Mouse (Mus musculus): ENCODE results near the gene Wipi1. TPM values are rescaled to one million over a fixed set of nuclear protein-coding genes. Genes with fewer than 3 reads are reported as not detected.

The Wipi1 gene
- polyA plus RNA-seq, 1 experiment from 2014 or later = 46.4 TPM

DNA sequence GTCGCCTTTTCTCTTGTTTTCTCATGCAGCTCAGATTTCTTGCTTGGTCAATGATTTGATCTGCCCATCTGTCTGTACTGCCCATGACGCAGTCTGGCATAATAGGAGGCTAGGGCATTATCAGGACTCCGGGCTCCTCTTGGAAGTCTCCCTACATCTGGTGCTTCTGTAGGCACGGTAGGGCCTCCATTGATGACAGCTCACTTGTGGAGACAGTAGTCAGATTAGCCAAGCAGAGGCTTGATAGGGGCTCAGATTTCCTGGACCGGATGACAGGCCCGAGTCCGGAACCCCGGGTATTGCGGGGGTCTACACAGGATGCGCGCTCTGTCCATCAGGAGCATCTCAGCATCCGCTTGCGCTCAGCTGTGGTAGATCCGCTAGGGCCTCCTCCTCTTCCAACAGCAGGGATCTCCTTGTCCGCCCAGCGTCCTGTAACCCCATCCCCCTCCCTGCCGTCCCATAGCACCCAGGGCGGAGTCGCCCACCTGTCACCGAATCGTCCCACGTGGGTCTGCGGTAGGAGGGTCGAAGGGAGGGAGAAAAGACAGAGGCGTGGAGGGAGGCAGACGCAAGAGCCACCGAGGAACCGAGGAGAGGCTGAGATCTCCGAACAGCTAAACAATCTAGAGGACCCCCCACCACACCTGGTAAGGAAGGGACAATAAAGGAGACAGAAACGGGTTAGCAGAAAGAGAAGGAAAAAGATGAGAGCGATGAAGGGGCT lies 38.4 kb upstream of the Wipi1 start:
- Histone ChIP-seq H3K4me3 (ENCODE audit: low read length) (peak overlapping the region; percentile 94), H3K4me1 (replicated peaks; ENCODE audit: control insufficient read depth, insufficient read depth, low read length) (peaks cover 30% of the 10 kb centered on the region), H3K27ac (ENCODE audit: low read length) (peak overlapping the region; percentile 70), H3K27me3 (ENCODE audit: control insufficient read depth, insufficient read depth, low read depth, low read length) (no peaks in the 10 kb centered on the region), H3K4me2 (ENCODE audit: low read depth, low read length) (peak overlapping the region; percentile 95), H3K9me3 (ENCODE audit: control insufficient read depth, low read length) (no peaks in the 10 kb centered on the region), H3K9ac (ENCODE audit: low read length) (peak overlapping the region; percentile 95), H3K36me3 (ENCODE audit: control insufficient read depth, insufficient read depth, low read length) (peaks cover 9% of the 10 kb centered on the region)
- WGBS = under 1% methylated on average over 31 of the region's 31 CpGs
- ATAC-seq (ENCODE audit: low read depth) = peak; percentile 55

DNA sequence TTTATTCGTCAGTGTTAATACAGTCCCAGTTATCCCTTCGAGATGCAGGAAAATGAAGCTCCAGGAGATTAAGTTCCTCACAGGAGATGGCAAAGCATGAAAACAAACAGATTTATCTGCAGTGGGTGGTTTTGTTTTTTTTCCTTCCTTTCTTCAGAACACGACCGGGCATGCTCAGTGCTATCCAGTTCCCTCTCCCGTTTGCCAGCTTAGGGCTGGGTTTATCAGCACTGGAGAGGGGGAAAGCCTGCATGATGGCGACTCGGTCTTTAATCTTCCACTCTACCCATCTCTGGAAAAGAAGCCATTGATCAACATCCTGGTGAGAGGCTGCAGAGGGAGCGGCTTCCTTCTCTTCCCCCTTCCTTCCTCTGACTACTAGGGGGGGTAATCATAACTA lies 37.4 kb upstream of the Wipi1 start, which contains the start of gene Prkar1a:
Gene Prkar1a (plus strand): TSS at position 200 of the 400 bp plus-strand sequence.
- Histone ChIP-seq H3K9ac (ENCODE audit: low read length) (peak within 1 kb of the TSS; percentile 95), H3K27ac (ENCODE audit: low read length) (peak within 1 kb of the TSS; percentile 70), H3K36me3 (ENCODE audit: control insufficient read depth, insufficient read depth, low read length) (peaks cover 4% of the 10 kb centered on the region; the same call in 1 of the 2 replicates), H3K9me3 (ENCODE audit: control insufficient read depth, low read length) (no peaks in the 10 kb centered on the region), H3K4me1 (replicated peaks; ENCODE audit: control insufficient read depth, insufficient read depth, low read length) (peaks cover 30% of the 10 kb centered on the region), H3K4me3 (ENCODE audit: low read length) (peak within 1 kb of the TSS; percentile 94), H3K4me2 (ENCODE audit: low read depth, low read length) (peak within 1 kb of the TSS; percentile 95), H3K27me3 (ENCODE audit: control insufficient read depth, insufficient read depth, low read depth, low read length) (no peaks in the 10 kb centered on the region)
- ATAC-seq (ENCODE audit: low read depth) = no peak
- WGBS = 7% methylated on average over 8 of the region's 8 CpGs

DNA sequence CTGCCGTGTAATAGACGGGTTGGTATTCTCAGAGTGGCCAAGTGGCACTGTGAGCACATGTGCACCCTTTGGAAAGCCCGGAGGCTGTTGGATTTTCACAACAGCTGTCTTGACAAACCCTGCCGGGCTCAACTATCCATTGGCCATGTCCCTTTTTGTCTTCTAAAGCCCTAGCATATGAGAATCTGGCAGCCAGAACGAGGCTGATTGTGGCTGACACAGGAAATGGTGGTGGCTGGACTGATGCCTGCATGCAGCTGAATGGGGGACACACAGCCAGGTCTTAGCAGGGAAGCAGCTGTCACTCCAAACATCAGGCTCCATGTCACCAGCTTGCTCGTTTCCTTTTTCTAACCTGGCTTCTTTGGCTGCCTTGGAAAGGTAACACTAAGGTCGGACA lies 36.7 kb upstream of the Wipi1 start:
- no peaks in the 10 kb centered on the region for H3K9me3 ChIP-seq (ENCODE audit: control insufficient read depth, low read length)
- no peak for ATAC-seq (ENCODE audit: low read depth)
- H3K4me3 ChIP-seq (ENCODE audit: low read length) = no peak overlapping the region
- H3K4me1 ChIP-seq (replicated peaks; ENCODE audit: control insufficient read depth, insufficient read depth, low read length) = peaks cover 30% of the 10 kb centered on the region
- 20% methylated on average over 7 of the region's 7 CpGs for WGBS
- H3K27ac ChIP-seq (ENCODE audit: low read length) = peak overlapping the region; percentile 25; the same call in 1 of the 2 replicates
- no peaks in the 10 kb centered on the region for H3K27me3 ChIP-seq (ENCODE audit: control insufficient read depth, insufficient read depth, low read depth, low read length)
- peak overlapping the region; percentile 33; the same call in 1 of the 2 replicates for H3K4me2 ChIP-seq (ENCODE audit: low read depth, low read length)
- H3K36me3 ChIP-seq (ENCODE audit: control insufficient read depth, insufficient read depth, low read length) = peaks cover under 1% of the 10 kb centered on the region; the same call in 1 of the 2 replicates
- H3K9ac ChIP-seq (ENCODE audit: low read length) = no peak overlapping the region

DNA sequence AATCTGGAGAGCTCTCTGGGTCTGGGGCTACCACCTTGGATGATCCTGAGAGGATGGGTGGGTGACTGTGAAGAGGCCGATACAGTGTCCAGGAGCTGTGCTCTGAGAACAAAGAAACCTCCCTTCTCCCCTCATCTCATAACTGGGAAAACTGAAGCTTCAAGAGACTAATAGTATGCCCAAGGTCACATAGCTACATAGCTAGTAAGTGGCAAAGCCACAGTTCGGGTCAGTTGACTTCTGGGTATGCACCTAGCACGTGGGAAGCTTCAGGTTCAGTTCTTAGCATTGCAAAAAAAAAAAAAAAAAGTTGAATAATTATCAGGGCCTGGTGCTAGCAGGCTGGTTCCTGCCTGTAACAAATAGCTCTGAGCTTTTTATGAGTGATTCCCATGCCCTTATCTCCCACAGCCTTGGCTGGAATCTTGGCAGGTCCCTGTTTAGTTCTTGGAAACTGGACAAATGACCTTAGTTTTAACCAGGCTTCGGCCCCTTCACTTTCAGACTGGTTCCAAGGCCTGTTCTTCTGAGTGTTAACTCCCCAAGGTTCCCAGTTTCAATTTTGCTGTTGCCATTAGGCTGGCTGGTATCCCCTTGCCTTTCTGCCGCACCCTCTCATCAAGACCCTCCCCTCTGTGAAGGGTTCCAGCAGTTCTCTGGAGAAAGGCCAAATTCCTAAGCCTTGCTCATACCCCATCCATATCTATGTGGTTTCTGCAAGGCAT lies 29.9 kb upstream of the Wipi1 start:
- Histone ChIP-seq H3K27me3 (ENCODE audit: control insufficient read depth, insufficient read depth, low read depth, low read length) (no peaks in the 10 kb centered on the region), H3K36me3 (ENCODE audit: control insufficient read depth, insufficient read depth, low read length) (no peaks in the 10 kb centered on the region), H3K4me2 (ENCODE audit: low read depth, low read length) (no peak overlapping the region), H3K4me3 (ENCODE audit: low read length) (no peak overlapping the region), H3K9ac (ENCODE audit: low read length) (no peak overlapping the region), H3K27ac (ENCODE audit: low read length) (peak overlapping the region; percentile 44), H3K9me3 (ENCODE audit: control insufficient read depth, low read length) (no peaks in the 10 kb centered on the region), H3K4me1 (replicated peaks; ENCODE audit: control insufficient read depth, insufficient read depth, low read length) (peaks cover 11% of the 10 kb centered on the region)
- WGBS = 63% methylated on average over 5 of the region's 5 CpGs
- peak; percentile 86 for ATAC-seq (ENCODE audit: low read depth)

- Histone ChIP-seq H3K4me2 (ENCODE audit: low read depth, low read length) (no peak overlapping the region), H3K9me3 (ENCODE audit: control insufficient read depth, low read length) (no peaks in the 10 kb centered on the region), H3K4me3 (ENCODE audit: low read length) (no peak overlapping the region), H3K9ac (ENCODE audit: low read length) (no peak overlapping the region), H3K27ac (ENCODE audit: low read length) (no peak overlapping the region), H3K4me1 (replicated peaks; ENCODE audit: control insufficient read depth, insufficient read depth, low read length) (no peaks in the 10 kb centered on the region), H3K27me3 (ENCODE audit: control insufficient read depth, insufficient read depth, low read depth, low read length) (no peaks in the 10 kb centered on the region), H3K36me3 (ENCODE audit: control insufficient read depth, insufficient read depth, low read length) (no peaks in the 10 kb centered on the region)
- WGBS = 43% methylated on average over 6 of the region's 6 CpGs
- ATAC-seq (ENCODE audit: low read depth) = no peak
Measured at GRCm38 (mm10) chr11:109635871-109636395, 24.2 kb upstream of the Wipi1 start.

DNA sequence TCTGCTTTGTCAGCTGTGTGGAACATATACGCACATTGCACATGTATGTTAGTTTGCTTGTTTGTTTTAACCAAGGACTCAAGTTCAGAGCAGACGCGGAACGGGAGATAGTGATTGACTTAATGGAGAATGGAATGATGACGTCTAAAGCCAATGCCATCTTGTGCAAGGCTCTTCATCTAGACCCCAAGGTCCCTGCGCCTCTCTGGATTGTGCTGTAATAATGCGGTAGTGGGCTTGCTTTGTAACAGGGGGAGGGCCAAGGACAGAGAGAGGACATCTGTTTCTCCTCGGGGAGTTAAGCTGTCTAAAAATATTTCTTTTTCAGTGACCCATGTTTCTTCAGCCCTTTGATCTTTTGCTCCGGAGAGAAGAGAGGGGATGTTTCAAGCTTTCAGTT lies 23.2 kb upstream of the Wipi1 start:
- WGBS = 61% methylated on average over 9 of the region's 9 CpGs
- Histone ChIP-seq H3K4me2 (ENCODE audit: low read depth, low read length) (no peak overlapping the region), H3K27ac (ENCODE audit: low read length) (no peak overlapping the region), H3K4me3 (ENCODE audit: low read length) (no peak overlapping the region), H3K27me3 (ENCODE audit: control insufficient read depth, insufficient read depth, low read depth, low read length) (no peaks in the 10 kb centered on the region), H3K4me1 (replicated peaks; ENCODE audit: control insufficient read depth, insufficient read depth, low read length) (no peaks in the 10 kb centered on the region), H3K9ac (ENCODE audit: low read length) (no peak overlapping the region), H3K36me3 (ENCODE audit: control insufficient read depth, insufficient read depth, low read length) (no peaks in the 10 kb centered on the region), H3K9me3 (ENCODE audit: control insufficient read depth, low read length) (no peaks in the 10 kb centered on the region)
- ATAC-seq (ENCODE audit: low read depth) = no peak

- no peak for ATAC-seq (ENCODE audit: low read depth)
- no peaks in the 10 kb centered on the region for H3K36me3 ChIP-seq (ENCODE audit: control insufficient read depth, insufficient read depth, low read length)
- no peaks in the 10 kb centered on the region for H3K4me1 ChIP-seq (replicated peaks; ENCODE audit: control insufficient read depth, insufficient read depth, low read length)
- no peaks in the 10 kb centered on the region for H3K9me3 ChIP-seq (ENCODE audit: control insufficient read depth, low read length)
- no peaks in the 10 kb centered on the region for H3K27me3 ChIP-seq (ENCODE audit: control insufficient read depth, insufficient read depth, low read depth, low read length)
- H3K4me2 ChIP-seq (ENCODE audit: low read depth, low read length) = no peak overlapping the region
- no peak overlapping the region for H3K9ac ChIP-seq (ENCODE audit: low read length)
- H3K4me3 ChIP-seq (ENCODE audit: low read length) = no peak overlapping the region
- H3K27ac ChIP-seq (ENCODE audit: low read length) = no peak overlapping the region
- 44% methylated on average over 10 of the region's 10 CpGs for WGBS
Measured at GRCm38 (mm10) chr11:109629021-109629521, 17.3 kb upstream of the Wipi1 start.

- ATAC-seq (ENCODE audit: low read depth) = no peak
- H3K4me2 ChIP-seq (ENCODE audit: low read depth, low read length) = no peak overlapping the region
- H3K9me3 ChIP-seq (ENCODE audit: control insufficient read depth, low read length) = no peaks in the 10 kb centered on the region
- H3K27ac ChIP-seq (ENCODE audit: low read length) = no peak overlapping the region
- no peak overlapping the region for H3K9ac ChIP-seq (ENCODE audit: low read length)
- no peaks in the 10 kb centered on the region for H3K36me3 ChIP-seq (ENCODE audit: control insufficient read depth, insufficient read depth, low read length)
- peaks cover 2% of the 10 kb centered on the region for H3K4me1 ChIP-seq (replicated peaks; ENCODE audit: control insufficient read depth, insufficient read depth, low read length)
- 83% methylated on average over 3 of the region's 3 CpGs for WGBS
- H3K4me3 ChIP-seq (ENCODE audit: low read length) = no peak overlapping the region
- H3K27me3 ChIP-seq (ENCODE audit: control insufficient read depth, insufficient read depth, low read depth, low read length) = no peaks in the 10 kb centered on the region
Measured at GRCm38 (mm10) chr11:109628099-109628498, 16.3 kb upstream of the Wipi1 start.

GRCm38 (mm10) chr11:109627648-109628047 lies 15.9 kb upstream of the Wipi1 start:
- ATAC-seq (ENCODE audit: low read depth) = no peak
- WGBS = 82% methylated on average over 4 of the region's 4 CpGs
- Histone ChIP-seq H3K9me3 (ENCODE audit: control insufficient read depth, low read length) (no peaks in the 10 kb centered on the region), H3K4me2 (ENCODE audit: low read depth, low read length) (no peak overlapping the region), H3K36me3 (ENCODE audit: control insufficient read depth, insufficient read depth, low read length) (no peaks in the 10 kb centered on the region), H3K27ac (ENCODE audit: low read length) (no peak overlapping the region), H3K27me3 (ENCODE audit: control insufficient read depth, insufficient read depth, low read depth, low read length) (no peaks in the 10 kb centered on the region), H3K4me3 (ENCODE audit: low read length) (no peak overlapping the region), H3K9ac (ENCODE audit: low read length) (no peak overlapping the region), H3K4me1 (replicated peaks; ENCODE audit: control insufficient read depth, insufficient read depth, low read length) (peaks cover 6% of the 10 kb centered on the region)

All from lung, embryonic 16.5 days (tissue).